Mouse (Mus musculus): ENCODE results near the gene Esp15. TPM values are rescaled to one million over a fixed set of nuclear protein-coding genes. Genes with fewer than 3 reads are reported as not detected.
"Not testable (repeated sequence)": the region's sequence is repeated elsewhere in the genome, so short reads cannot be mapped to it uniquely, and the experiment has no call there.

Esp15 gene
- polyA plus RNA-seq (2015; fragmentation: Nextera tagmentation; extraction: Ambion mirVana): not detected in 2 replicates

DNA sequence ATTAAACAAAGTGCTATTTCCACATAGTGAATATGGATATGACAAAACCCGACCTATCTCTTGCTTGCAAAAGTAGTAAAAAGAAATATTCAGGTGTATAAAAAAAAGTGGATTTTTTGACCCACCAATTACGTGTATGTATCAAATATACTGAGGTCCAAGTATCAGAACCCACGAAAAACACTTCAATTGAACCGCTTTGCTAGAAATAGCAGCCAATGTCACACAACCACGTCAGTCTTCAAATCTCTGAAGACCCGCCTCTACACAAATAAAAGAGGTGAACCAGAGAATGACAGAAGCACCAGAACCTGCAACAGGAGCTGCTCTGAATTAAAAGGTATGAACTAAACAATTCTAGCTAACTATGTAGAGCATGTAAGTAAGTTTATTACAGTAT is at the start of gene Esp15:
Gene Esp15 (plus strand): TSS at position 301 of the 400 bp plus-strand sequence.
- H3K9me3 ChIP-seq (ENCODE audit: control insufficient read depth, low read length); H3K27me3 ChIP-seq (replicated peaks; ENCODE audit: control insufficient read depth, insufficient read depth, low read length); H3K9ac ChIP-seq (ENCODE audit: low read depth, low read length); H3K36me3 ChIP-seq (ENCODE audit: control insufficient read depth, insufficient read depth, low read length); H3K4me1 ChIP-seq (ENCODE audit: control insufficient read depth, insufficient read depth, low read depth, low read length); H3K4me3 ChIP-seq (ENCODE audit: low read length); H3K4me2 ChIP-seq (ENCODE audit: low read length); ATAC-seq; H3K27ac ChIP-seq (ENCODE audit: low read depth, low read length): not testable (repeated sequence)
- WGBS: 71% methylated on average over 6 of the region's 6 CpGs

DNA sequence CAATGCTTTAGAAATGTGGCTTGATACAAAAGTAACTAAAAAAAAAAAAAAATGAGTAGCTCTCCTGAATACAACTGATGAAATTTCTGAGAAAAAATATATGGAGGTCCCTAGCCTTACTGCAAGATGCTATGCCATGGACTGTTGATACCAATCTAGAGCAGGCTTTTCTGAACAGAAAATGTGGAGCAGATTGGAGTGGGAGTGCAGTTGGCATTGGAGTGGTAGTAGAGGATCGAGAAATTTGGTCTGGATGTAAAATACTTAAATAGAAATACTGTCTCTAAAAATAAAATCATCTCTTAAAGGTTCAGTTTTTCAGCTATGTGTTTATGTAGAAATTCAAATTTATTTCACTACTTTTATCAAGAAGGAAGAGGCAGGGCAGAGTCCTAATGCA is 49.2 kb upstream of the Esp15 start:
- Histone ChIP-seq H3K4me1 (ENCODE audit: control insufficient read depth, insufficient read depth, low read depth, low read length) (no peaks in the 10 kb centered on the region), H3K27me3 (replicated peaks; ENCODE audit: control insufficient read depth, insufficient read depth, low read length) (no peaks in the 10 kb centered on the region), H3K4me2 (ENCODE audit: low read length) (no peak overlapping the region), H3K4me3 (ENCODE audit: low read length) (no peak overlapping the region), H3K9me3 (ENCODE audit: control insufficient read depth, low read length) (peaks cover 3% of the 10 kb centered on the region), H3K27ac (ENCODE audit: low read depth, low read length) (no peak overlapping the region), H3K9ac (ENCODE audit: low read depth, low read length) (no peak overlapping the region), H3K36me3 (ENCODE audit: control insufficient read depth, insufficient read depth, low read length) (no peaks in the 10 kb centered on the region)
- ATAC-seq: no peak
- WGBS: 61% methylated on average over 1 of the region's 1 CpGs

Other genes starting within 250 kb of the Esp15 start
- not detected in 2 replicates for gene Esp18, start 234.6 kb upstream of the Esp15 start, polyA plus RNA-seq (2015; fragmentation: Nextera tagmentation; extraction: Ambion mirVana)
- gene Esp16, start 104.8 kb upstream of the Esp15 start, polyA plus RNA-seq (2015; fragmentation: Nextera tagmentation; extraction: Ambion mirVana): not detected in 2 replicates

All from hindbrain, embryonic 16.5 days (tissue).